Mouse (Mus musculus): ENCODE measurements around the gene Tbc1d4. TPM values are rescaled to one million over a fixed set of nuclear protein-coding genes. Genes with fewer than 3 reads are reported as not detected.

The Tbc1d4 gene
- polyA plus RNA-seq, 1 experiment = 5.6 TPM

DNA sequence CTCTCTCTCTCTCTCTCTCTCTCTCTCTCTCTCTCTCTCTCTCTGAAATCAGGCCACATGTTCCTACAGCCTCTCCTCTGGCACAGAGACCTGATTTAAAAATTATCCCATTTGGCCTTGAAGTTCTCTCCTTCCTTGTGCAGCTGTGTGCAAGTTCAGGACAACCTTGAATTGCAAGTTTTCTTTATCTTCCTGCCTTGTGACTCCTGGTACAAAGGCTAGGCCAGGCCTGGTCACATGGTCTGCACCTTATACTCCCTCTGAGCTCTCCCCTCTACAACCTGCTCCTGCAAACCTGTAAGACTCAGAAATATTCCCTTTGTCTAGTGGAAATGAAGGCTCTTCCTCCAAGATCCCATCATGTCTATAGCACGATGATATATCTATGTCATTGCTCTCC, 36.0 kb upstream of the Tbc1d4 start:
- 96% methylated on average over 1 of the region's 1 CpGs for WGBS
- H3K27ac ChIP-seq (ENCODE audit: insufficient read depth, low read length) = no peak overlapping the region
- no peak for DNase-seq (ENCODE audit: low read depth in 1 of 2, low spot score in 2 of 2)
- H3K36me3 ChIP-seq (ENCODE audit: control insufficient read depth, insufficient read depth, low read length) = no peaks in the 10 kb centered on the region
- H3K4me1 ChIP-seq (ENCODE audit: control insufficient read depth, insufficient read depth, insufficient read length) = no peaks in the 10 kb centered on the region
- TF ChIP-seq CTCF (IDR thresholded peaks at IDR 0.05; ENCODE audit: extremely low read depth, insufficient read depth, insufficient read length, insufficient replicate concordance) = no peak
- no peak for TF ChIP-seq POLR2A (IDR thresholded peaks at IDR 0.05; ENCODE audit: low read depth, low read length)
- no peak overlapping the region for H3K4me3 ChIP-seq (ENCODE audit: extremely low read depth, insufficient read depth, insufficient read length)
- H3K27me3 ChIP-seq (ENCODE audit: control insufficient read depth, insufficient read depth, low read length) = no peaks in the 10 kb centered on the region

DNA sequence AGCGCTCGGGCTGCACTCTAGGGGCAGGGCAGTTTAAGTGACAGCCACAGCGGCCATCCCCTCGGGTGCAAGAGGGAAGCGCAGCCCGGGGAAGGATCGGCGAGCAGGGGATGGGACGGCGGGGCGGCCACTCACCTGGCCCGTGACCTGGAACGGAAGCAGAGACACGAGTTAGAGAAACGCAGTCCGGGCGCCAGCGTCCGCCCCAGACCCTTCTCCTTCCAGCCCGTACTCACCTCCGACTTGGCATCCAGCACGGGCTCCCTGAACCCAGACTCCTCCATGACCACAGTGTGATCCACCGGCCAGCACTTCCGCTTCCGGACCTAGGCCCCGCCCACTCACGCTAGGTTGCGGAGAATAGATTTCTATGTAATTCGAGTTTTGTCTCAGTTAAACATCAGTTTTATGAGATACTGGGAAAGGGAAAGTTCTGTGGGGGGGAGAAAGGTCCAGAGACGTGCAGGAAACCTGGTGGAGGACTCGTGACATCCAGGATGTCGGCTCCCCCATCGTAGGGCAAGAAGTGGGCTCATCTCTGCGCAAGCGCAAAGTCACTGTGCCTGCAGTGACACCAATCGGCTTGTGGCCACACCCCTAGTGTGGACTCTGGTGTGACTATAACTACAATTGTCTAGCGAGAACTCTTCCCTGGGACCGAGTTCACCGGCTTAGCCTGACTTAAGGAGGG, 31.3 kb upstream of the Tbc1d4 start, which contains the start of gene Commd6:
Gene Commd6, minus strand, starts transcription at position 534 of the 691 bp plus-strand sequence.
- peak within 1 kb of the TSS; percentile 89 for H3K4me3 ChIP-seq (ENCODE audit: extremely low read depth, insufficient read depth, insufficient read length)
- H3K27ac ChIP-seq (ENCODE audit: insufficient read depth, low read length) = peak within 1 kb of the TSS; percentile 77
- peaks cover 4% of the 10 kb centered on the region; the same call in 1 of the 2 replicates for H3K36me3 ChIP-seq (ENCODE audit: control insufficient read depth, insufficient read depth, low read length)
- H3K27me3 ChIP-seq (ENCODE audit: control insufficient read depth, insufficient read depth, low read length) = no peaks in the 10 kb centered on the region
- TF ChIP-seq CTCF (IDR thresholded peaks at IDR 0.05; ENCODE audit: extremely low read depth, insufficient read depth, insufficient read length, insufficient replicate concordance) (no peak), POLR2A (IDR thresholded peaks at IDR 0.05; ENCODE audit: low read depth, low read length) (peak; percentile 80)
- WGBS = under 1% methylated on average over 39 of the region's 39 CpGs
- peaks cover 2% of the 10 kb centered on the region; the same call in 1 of the 2 replicates for H3K4me1 ChIP-seq (ENCODE audit: control insufficient read depth, insufficient read depth, insufficient read length)
- peak; percentile 87 to 88 for DNase-seq (ENCODE audit: low read depth in 1 of 2, low spot score in 2 of 2)

DNA sequence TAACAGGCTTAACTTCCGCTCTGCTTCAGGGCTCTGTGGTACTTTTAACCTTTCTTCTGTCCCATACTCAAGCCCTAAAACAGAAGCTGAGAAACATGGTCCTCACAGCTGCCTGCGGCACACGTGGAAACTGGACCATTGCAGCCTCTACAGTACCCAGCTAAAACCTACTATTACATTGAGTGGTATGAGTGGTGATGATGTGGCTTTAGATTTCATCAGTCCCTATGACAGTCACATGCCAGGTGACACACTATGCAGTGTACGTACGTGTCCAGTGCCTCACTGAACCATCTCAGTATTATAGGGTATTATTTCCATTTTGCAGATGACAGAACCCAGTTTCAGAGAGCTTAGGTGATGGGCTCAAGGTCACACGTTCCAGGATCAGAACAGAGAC, 28.4 kb upstream of the Tbc1d4 start:
- 95% methylated on average over 6 of the region's 6 CpGs for WGBS
- Histone ChIP-seq H3K4me3 (ENCODE audit: extremely low read depth, insufficient read depth, insufficient read length) (no peak overlapping the region), H3K36me3 (ENCODE audit: control insufficient read depth, insufficient read depth, low read length) (peaks cover 14% of the 10 kb centered on the region), H3K27ac (ENCODE audit: insufficient read depth, low read length) (no peak overlapping the region), H3K27me3 (ENCODE audit: control insufficient read depth, insufficient read depth, low read length) (no peaks in the 10 kb centered on the region), H3K4me1 (ENCODE audit: control insufficient read depth, insufficient read depth, insufficient read length) (peaks cover 2% of the 10 kb centered on the region; the same call in 1 of the 2 replicates)
- DNase-seq (ENCODE audit: low read depth in 1 of 2, low spot score in 2 of 2) = no peak
- TF ChIP-seq POLR2A (IDR thresholded peaks at IDR 0.05; ENCODE audit: low read depth, low read length) (no peak), CTCF (IDR thresholded peaks at IDR 0.05; ENCODE audit: extremely low read depth, insufficient read depth, insufficient read length, insufficient replicate concordance) (no peak)

DNA sequence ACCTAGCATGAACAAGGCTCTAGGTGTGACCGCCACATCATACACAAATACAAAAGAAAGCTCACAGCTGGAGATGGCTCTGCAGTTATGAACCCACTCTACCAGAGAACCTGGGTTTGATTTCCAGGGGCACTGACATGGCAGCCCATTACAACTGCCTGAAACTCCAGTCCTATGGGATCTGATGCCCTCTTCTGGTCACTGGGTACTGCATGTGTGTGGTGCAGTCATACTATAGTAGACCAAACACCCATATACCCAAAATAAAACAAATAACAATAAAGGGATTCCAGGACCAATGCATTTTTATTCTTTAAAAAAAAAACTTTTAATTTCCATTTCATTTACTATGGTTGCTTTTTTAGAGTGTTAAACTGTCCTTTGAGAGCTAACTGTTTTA, 26.8 kb upstream of the Tbc1d4 start:
- H3K36me3 ChIP-seq (ENCODE audit: control insufficient read depth, insufficient read depth, low read length) = peaks cover 16% of the 10 kb centered on the region
- H3K27ac ChIP-seq (ENCODE audit: insufficient read depth, low read length) = no peak overlapping the region
- H3K27me3 ChIP-seq (ENCODE audit: control insufficient read depth, insufficient read depth, low read length) = no peaks in the 10 kb centered on the region
- no peak overlapping the region for H3K4me3 ChIP-seq (ENCODE audit: extremely low read depth, insufficient read depth, insufficient read length)
- H3K4me1 ChIP-seq (ENCODE audit: control insufficient read depth, insufficient read depth, insufficient read length) = peaks cover 2% of the 10 kb centered on the region; the same call in 1 of the 2 replicates
- TF ChIP-seq POLR2A (IDR thresholded peaks at IDR 0.05; ENCODE audit: low read depth, low read length) = no peak
- no peak for TF ChIP-seq CTCF (IDR thresholded peaks at IDR 0.05; ENCODE audit: extremely low read depth, insufficient read depth, insufficient read length, insufficient replicate concordance)
- no peak for DNase-seq (ENCODE audit: low read depth in 1 of 2, low spot score in 2 of 2)
- 96% methylated on average over 1 of the region's 1 CpGs for WGBS

DNA sequence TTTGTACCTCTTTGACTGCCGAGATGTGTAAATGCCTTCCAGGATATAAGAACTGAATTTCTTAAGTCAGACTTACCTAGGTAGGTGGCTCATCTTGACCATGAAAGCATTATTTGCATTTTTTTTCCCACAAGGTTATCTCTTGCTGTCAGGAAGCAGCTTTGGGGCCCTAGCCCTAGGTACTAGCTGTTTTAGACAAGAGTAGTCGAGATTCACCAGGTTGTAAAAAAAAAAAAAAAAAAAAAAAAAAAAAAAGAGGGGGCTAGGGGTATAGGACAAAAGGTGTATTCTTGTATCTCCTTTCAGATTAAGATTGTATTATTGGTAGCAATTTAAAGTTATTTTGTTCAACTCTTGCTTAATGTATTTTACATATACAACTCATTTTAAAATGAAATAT, 21.6 kb upstream of the Tbc1d4 start:
- no peaks in the 10 kb centered on the region for H3K27me3 ChIP-seq (ENCODE audit: control insufficient read depth, insufficient read depth, low read length)
- peaks cover 13% of the 10 kb centered on the region for H3K36me3 ChIP-seq (ENCODE audit: control insufficient read depth, insufficient read depth, low read length)
- H3K4me1 ChIP-seq (ENCODE audit: control insufficient read depth, insufficient read depth, insufficient read length) = no peaks in the 10 kb centered on the region
- no peak overlapping the region for H3K27ac ChIP-seq (ENCODE audit: insufficient read depth, low read length)
- DNase-seq (ENCODE audit: low read depth in 1 of 2, low spot score in 2 of 2) = no peak
- no peak overlapping the region for H3K4me3 ChIP-seq (ENCODE audit: extremely low read depth, insufficient read depth, insufficient read length)
- 63% methylated on average over 2 of the region's 2 CpGs for WGBS
- TF ChIP-seq POLR2A (IDR thresholded peaks at IDR 0.05; ENCODE audit: low read depth, low read length) (no peak), CTCF (IDR thresholded peaks at IDR 0.05; ENCODE audit: extremely low read depth, insufficient read depth, insufficient read length, insufficient replicate concordance) (no peak)

DNA sequence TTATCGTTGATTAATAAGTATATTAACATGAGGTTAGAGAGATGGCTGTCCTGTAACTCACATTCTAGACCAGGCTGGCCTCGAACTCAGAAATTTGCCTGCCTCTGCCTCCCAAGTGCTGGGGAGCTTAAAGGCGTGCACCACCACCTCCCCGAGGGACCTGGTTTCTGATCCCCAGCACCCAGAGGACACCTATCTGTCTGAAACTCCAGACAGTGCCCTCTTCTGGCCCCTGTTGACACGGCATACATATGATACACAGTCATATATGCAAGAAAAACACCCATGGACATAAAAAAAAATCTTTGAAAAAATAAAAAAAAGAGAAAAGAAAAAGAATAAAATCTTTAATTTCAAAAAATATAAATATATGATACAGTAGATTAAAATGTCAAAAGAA, 8.7 kb upstream of the Tbc1d4 start:
- WGBS = 85% methylated on average over 5 of the region's 5 CpGs
- TF ChIP-seq CTCF (IDR thresholded peaks at IDR 0.05; ENCODE audit: extremely low read depth, insufficient read depth, insufficient read length, insufficient replicate concordance) (no peak), POLR2A (IDR thresholded peaks at IDR 0.05; ENCODE audit: low read depth, low read length) (no peak)
- DNase-seq (ENCODE audit: low read depth in 1 of 2, low spot score in 2 of 2) = no peak
- Histone ChIP-seq H3K36me3 (ENCODE audit: control insufficient read depth, insufficient read depth, low read length) (no peaks in the 10 kb centered on the region), H3K27ac (ENCODE audit: insufficient read depth, low read length) (no peak overlapping the region), H3K4me1 (ENCODE audit: control insufficient read depth, insufficient read depth, insufficient read length) (no peaks in the 10 kb centered on the region), H3K4me3 (ENCODE audit: extremely low read depth, insufficient read depth, insufficient read length) (no peak overlapping the region), H3K27me3 (ENCODE audit: control insufficient read depth, insufficient read depth, low read length) (no peaks in the 10 kb centered on the region)

DNA sequence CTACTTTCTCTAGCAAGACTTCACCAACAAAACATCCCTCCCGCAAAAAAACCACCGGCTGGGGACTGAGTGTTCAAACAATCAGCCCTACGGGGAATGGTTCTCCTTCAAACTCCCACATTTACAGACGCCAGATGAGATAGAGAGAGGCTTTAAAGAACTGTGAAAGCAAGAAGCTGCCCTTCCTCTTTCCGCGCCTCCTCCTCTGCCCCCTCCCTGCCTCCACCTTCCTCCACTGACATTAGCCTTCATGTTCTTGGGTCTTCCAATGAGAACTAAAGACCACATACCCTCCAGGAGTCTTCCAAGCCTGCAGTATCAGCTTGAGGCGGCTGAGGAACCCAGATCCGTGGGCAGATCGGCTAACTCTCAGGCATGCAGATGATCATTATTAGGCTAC, 7.2 kb upstream of the Tbc1d4 start:
- H3K27ac ChIP-seq (ENCODE audit: insufficient read depth, low read length) = no peak overlapping the region
- H3K4me1 ChIP-seq (ENCODE audit: control insufficient read depth, insufficient read depth, insufficient read length) = no peaks in the 10 kb centered on the region
- 36% methylated on average over 9 of the region's 9 CpGs for WGBS
- no peak for DNase-seq (ENCODE audit: low read depth in 1 of 2, low spot score in 2 of 2)
- H3K36me3 ChIP-seq (ENCODE audit: control insufficient read depth, insufficient read depth, low read length) = no peaks in the 10 kb centered on the region
- H3K27me3 ChIP-seq (ENCODE audit: control insufficient read depth, insufficient read depth, low read length) = no peaks in the 10 kb centered on the region
- H3K4me3 ChIP-seq (ENCODE audit: extremely low read depth, insufficient read depth, insufficient read length) = no peak overlapping the region
- TF ChIP-seq POLR2A (IDR thresholded peaks at IDR 0.05; ENCODE audit: low read depth, low read length) (no peak), CTCF (IDR thresholded peaks at IDR 0.05; ENCODE audit: extremely low read depth, insufficient read depth, insufficient read length, insufficient replicate concordance) (no peak)

Data from spleen, adult 2 months (tissue).